Mouse (Mus musculus): ENCODE data around the gene Ttc7. TPM values are rescaled to one million over a fixed set of nuclear protein-coding genes. Genes with fewer than 3 reads are reported as not detected.

Gene Ttc7
- total and polyA plus RNA-seq, 3 experiments = 22.8 to 42.4 TPM; not detected in 1

DNA sequence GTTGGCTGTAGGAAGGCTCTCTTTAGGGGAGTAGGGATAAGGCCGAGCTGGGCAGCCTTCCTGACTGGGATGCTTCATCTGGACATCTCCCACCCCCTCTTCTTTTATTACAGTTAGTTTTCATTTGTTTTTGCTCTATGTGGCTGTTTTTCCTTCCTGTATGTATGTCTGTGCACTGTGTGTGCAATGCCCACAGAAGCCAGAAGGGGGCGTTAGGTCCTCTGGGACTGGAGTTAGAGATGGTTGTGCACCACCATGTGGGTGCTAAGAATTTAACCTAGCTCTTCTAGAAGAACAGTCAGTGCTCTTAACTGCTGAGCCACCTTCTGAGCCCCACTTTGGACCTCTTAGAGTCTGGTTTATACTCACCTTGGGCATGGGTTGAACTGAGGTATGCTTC, 53.0 kb downstream of the Ttc7 start:
- TF ChIP-seq CHD1 (IDR thresholded peaks at IDR 0.05; ENCODE audit: low read depth, low read length) (no peak), EP300 (IDR thresholded peaks at IDR 0.05; ENCODE audit: low read depth in 1 of 2, low read length in 2 of 2) (no peak), CHD2 (IDR thresholded peaks at IDR 0.05; ENCODE audit: low read length) (no peak), UBTF (IDR thresholded peaks at IDR 0.05; ENCODE audit: borderline replicate concordance, insufficient read depth, low read depth, low read length) (no peak), TAL1 (IDR thresholded peaks at IDR 0.05; ENCODE audit: low read length) (no peak), MEF2A (IDR thresholded peaks at IDR 0.05; ENCODE audit: extremely low read depth, insufficient replicate concordance, low read depth, low read length, poor library complexity, severe bottlenecking) (no peak), CTCF (IDR thresholded peaks at IDR 0.05 in 2 of 3, conservative IDR thresholded peaks at IDR 0.05 in 1 of 3; ENCODE audit: control insufficient read depth in 1 of 3, insufficient read depth in 1 of 3, low read depth in 2 of 3, low read length in 3 of 3, poor library complexity in 1 of 3, severe bottlenecking in 1 of 3) (peak; percentile 26 to 34 (median 32)), SMC3 (IDR thresholded peaks at IDR 0.05; ENCODE audit: low read depth, low read length) (peak; percentile 35), ZMIZ1 (IDR thresholded peaks at IDR 0.05; ENCODE audit: low read depth, low read length) (no peak), MYB (IDR thresholded peaks at IDR 0.05; ENCODE audit: low read depth, low read length) (no peak), POLR2A (IDR thresholded peaks at IDR 0.05; ENCODE audit: control insufficient read depth in 1 of 2, insufficient read depth in 1 of 2, low read depth in 1 of 2, low read length in 2 of 2, poor library complexity in 1 of 2) (no peak), RAD21 (IDR thresholded peaks at IDR 0.05; ENCODE audit: low read depth, low read length) (peak; percentile 15)
- H3K4me3 ChIP-seq (ENCODE audit: control insufficient read depth in 1 of 2, insufficient read depth in 1 of 2, low read depth in 2 of 2, low read length in 2 of 2) = no peak overlapping the region
- no peaks in the 10 kb centered on the region for H3K27me3 ChIP-seq (ENCODE audit: control insufficient read depth in 1 of 2, insufficient read depth in 2 of 2, low read length in 2 of 2)
- H3K9me3 ChIP-seq (replicated peaks; ENCODE audit: insufficient read depth, low read length) = no peaks in the 10 kb centered on the region
- peak; percentile 16 for DNase-seq (ENCODE audit: low read depth, low spot score)
- no peaks in the 10 kb centered on the region; a peak in 1 of 4 replicates for H3K36me3 ChIP-seq (ENCODE audit: control insufficient read depth in 1 of 2, insufficient read depth in 2 of 2, low read length in 2 of 2)
- no peak overlapping the region for H3K27ac ChIP-seq (ENCODE audit: control insufficient read depth, low read depth, low read length)
- H3K9ac ChIP-seq (ENCODE audit: control insufficient read depth, low read depth, low read length, poor library complexity, severe bottlenecking) = no peak overlapping the region
- no peaks in the 10 kb centered on the region for H3K79me2 ChIP-seq (ENCODE audit: control insufficient read depth, insufficient read depth, low read length, poor library complexity)
- H3K4me1 ChIP-seq (ENCODE audit: control insufficient read depth in 1 of 2, insufficient read depth in 2 of 2, low read length in 2 of 2) = no peaks in the 10 kb centered on the region

GRCm38 (mm10) chr17:87336910-87337309, 54.2 kb downstream of the Ttc7 start:
- no peak for DNase-seq (ENCODE audit: low read depth, low spot score)
- Histone ChIP-seq H3K79me2 (ENCODE audit: control insufficient read depth, insufficient read depth, low read length, poor library complexity) (no peaks in the 10 kb centered on the region), H3K27ac (ENCODE audit: control insufficient read depth, low read depth, low read length) (no peak overlapping the region), H3K9me3 (replicated peaks; ENCODE audit: insufficient read depth, low read length) (no peaks in the 10 kb centered on the region), H3K4me3 (ENCODE audit: control insufficient read depth in 1 of 2, insufficient read depth in 1 of 2, low read depth in 2 of 2, low read length in 2 of 2) (no peak overlapping the region), H3K9ac (ENCODE audit: control insufficient read depth, low read depth, low read length, poor library complexity, severe bottlenecking) (no peak overlapping the region), H3K27me3 (ENCODE audit: control insufficient read depth in 1 of 2, insufficient read depth in 2 of 2, low read length in 2 of 2) (no peaks in the 10 kb centered on the region), H3K4me1 (ENCODE audit: control insufficient read depth in 1 of 2, insufficient read depth in 2 of 2, low read length in 2 of 2) (no peaks in the 10 kb centered on the region), H3K36me3 (ENCODE audit: control insufficient read depth in 1 of 2, insufficient read depth in 2 of 2, low read length in 2 of 2) (no peaks in the 10 kb centered on the region; a peak in 1 of 4 replicates)
- TF ChIP-seq HCFC1 (IDR thresholded peaks at IDR 0.05; ENCODE audit: low read depth, low read length) = no peak
- TF ChIP-seq NELFE (IDR thresholded peaks at IDR 0.05; ENCODE audit: low read depth, low read length) = no peak
- TF ChIP-seq E2F4 (IDR thresholded peaks at IDR 0.05; ENCODE audit: borderline replicate concordance, low read depth, low read length) = no peak
- no peak for TF ChIP-seq MYC (IDR thresholded peaks at IDR 0.05; ENCODE audit: low read depth, low read length)
- no peak for TF ChIP-seq MYB (IDR thresholded peaks at IDR 0.05; ENCODE audit: low read depth, low read length)
- no peak for TF ChIP-seq GATA1 (IDR thresholded peaks at IDR 0.05; ENCODE audit: low read depth, low read length)
- no peak for TF ChIP-seq USF1 (IDR thresholded peaks at IDR 0.05; ENCODE audit: low read depth, low read length)
- TF ChIP-seq MAX (IDR thresholded peaks at IDR 0.05; ENCODE audit: low read length) = no peak
- TF ChIP-seq ZMIZ1 (IDR thresholded peaks at IDR 0.05; ENCODE audit: low read depth, low read length) = no peak
- no peak for TF ChIP-seq CHD1 (IDR thresholded peaks at IDR 0.05; ENCODE audit: low read depth, low read length)
- TF ChIP-seq CHD2 (IDR thresholded peaks at IDR 0.05; ENCODE audit: low read length) = no peak
- TF ChIP-seq SMC3 (IDR thresholded peaks at IDR 0.05; ENCODE audit: low read depth, low read length) = no peak
- no peak for TF ChIP-seq CTCF (IDR thresholded peaks at IDR 0.05 in 2 of 3, conservative IDR thresholded peaks at IDR 0.05 in 1 of 3; ENCODE audit: control insufficient read depth in 1 of 3, insufficient read depth in 1 of 3, low read depth in 2 of 3, low read length in 3 of 3, poor library complexity in 1 of 3, severe bottlenecking in 1 of 3)

Data from MEL (cell line).